Mouse (Mus musculus): ENCODE measurements around the gene Kifc5b.

DNA sequence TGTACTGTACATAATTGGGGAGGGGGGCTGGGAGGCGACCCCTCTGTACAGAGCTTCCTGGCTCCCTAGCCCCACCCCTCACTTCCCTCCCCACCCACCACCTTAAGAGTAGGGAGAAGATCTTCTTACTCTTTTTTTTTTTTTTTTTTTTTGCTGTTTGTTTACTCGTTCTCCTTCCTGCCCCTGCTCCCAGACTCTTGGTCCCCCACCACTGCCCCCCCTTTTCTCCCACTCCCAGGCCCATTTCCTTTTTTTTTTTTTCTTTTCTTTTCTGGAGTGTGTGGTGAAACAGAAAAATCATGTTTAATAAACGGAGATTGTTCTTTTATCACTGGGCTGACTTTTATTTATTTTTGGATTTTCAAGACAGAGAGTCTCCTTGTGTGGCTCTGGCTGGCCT is 55.2 kb downstream of the Kifc5b start:
- TF ChIP-seq CTCF (IDR thresholded peaks at IDR 0.05; ENCODE audit: borderline replicate concordance, control insufficient read depth, extremely low read depth, insufficient read depth, low read length, poor library complexity) (no peak), POLR2A (IDR thresholded peaks at IDR 0.05; ENCODE audit: control insufficient read depth, extremely low read depth, insufficient read depth, low read length, poor library complexity) (no peak)
